Mouse (Mus musculus) CH12.LX (cell line): ENCODE measurements at regions not wholly inside any gene's neighbourhood (a gene's known extent, or its start where the extent isn't known, plus 50 kb on each side); places are given as distances from the start of the nearest gene placed in this dataset.

Experiments used
- DNase-seq: peaks from one replicate; pipeline ENCODE4 v3.0.0-alpha.2; 2013; ENCODE audit errors: extremely low read depth
- H3K27ac ChIP-seq: 2 replicates; pipeline ENCODE4 v1.5.1; 2012; ENCODE audit warnings: low read depth, mild to moderate bottlenecking, control low read depth, moderate library complexity; ENCODE audit not compliant: insufficient read depth
- H3K27me3 ChIP-seq: replicated peaks from 2 replicates; pipeline ENCODE3; 2012; ENCODE audit warnings: inconsistent platforms
- H3K36me3 ChIP-seq, 2 experiments: replicated peaks in 1 of 2; 2 replicates each; pipeline versions ENCODE3 to v1.6.1; 2012; ENCODE audit warnings: inconsistent platforms in 1 of 2, low read length in 1 of 2, mild to moderate bottlenecking in 1 of 2, mixed read lengths in 1 of 2, moderate library complexity in 1 of 2; ENCODE audit not compliant: control insufficient read depth in 1 of 2, insufficient read depth in 1 of 2
- H3K4me1 ChIP-seq, 2 experiments: 2 replicates each; pipeline ENCODE4 v1.6.1; 2012; ENCODE audit warnings: inconsistent platforms in 1 of 2, moderate library complexity in 1 of 2; ENCODE audit not compliant: insufficient read depth in 2 of 2, control insufficient read depth in 1 of 2
- H3K4me2 ChIP-seq: 2 replicates; pipeline ENCODE4 v1.6.1; 2012; ENCODE audit warnings: low read depth, mild to moderate bottlenecking, control low read depth; ENCODE audit not compliant: poor library complexity, insufficient read depth, severe bottlenecking
- H3K4me3 ChIP-seq, 3 experiments: fragments of 150-350 bp in 1 of 3; sonication (generic) in 1 of 3; replicated peaks in 1 of 3; 2 replicates each; pipeline versions ENCODE3 to v1.5.1; 2011 to 2012; ENCODE audit warnings: low read depth in 2 of 3, low read length in 2 of 3, mild to moderate bottlenecking in 2 of 3, moderate library complexity in 2 of 3, control low read depth in 1 of 3, improper control_type of control experiment in 1 of 3, inconsistent platforms in 1 of 3, mixed read lengths in 1 of 3; ENCODE audit not compliant: poor library complexity in 1 of 3
- H3K79me2 ChIP-seq: replicated peaks from 2 replicates; pipeline ENCODE4 v1.6.1; 2012; ENCODE audit warnings: mild to moderate bottlenecking, moderate library complexity; ENCODE audit not compliant: control insufficient read depth, poor library complexity, insufficient read depth, severe bottlenecking; ENCODE audit errors: extremely low read depth
- H3K9ac ChIP-seq: 2 replicates; pipeline ENCODE4 v1.6.1; 2012; ENCODE audit warnings: low read depth, mild to moderate bottlenecking, control low read depth, moderate library complexity; ENCODE audit not compliant: insufficient read depth
- H3K9me3 ChIP-seq: replicated peaks from 2 replicates; pipeline ENCODE3; 2012; ENCODE audit warnings: low read length, inconsistent platforms, mixed read lengths
- CHD2 ChIP-seq: IDR thresholded peaks from 2 replicates; pipeline ENCODE4 v1.6.1; 2011; ENCODE audit warnings: low read length, improper control_type of control experiment
- CTCF ChIP-seq, 2 experiments: IDR thresholded peaks in 1 of 2; conservative IDR thresholded peaks in 1 of 2; 2 replicates each; pipeline ENCODE4 v1.5.1; 2011 to 2012; ENCODE audit warnings: low read depth in 2 of 2, low read length in 2 of 2, improper control_type of control experiment in 1 of 2, inconsistent platforms in 1 of 2, mild to moderate bottlenecking in 1 of 2, moderate library complexity in 1 of 2
- E2F4 ChIP-seq: IDR thresholded peaks from 2 replicates; pipeline ENCODE4 v1.6.1; 2011; ENCODE audit warnings: low read depth, low read length, improper control_type of control experiment; ENCODE audit not compliant: insufficient replicate concordance
- ELF1 ChIP-seq: IDR thresholded peaks from 2 replicates; pipeline ENCODE4 v1.6.1; 2014; ENCODE audit warnings: low read depth, mild to moderate bottlenecking, inconsistent platforms, low read length, improper control_type of control experiment
- EP300 ChIP-seq: IDR thresholded peaks from 2 replicates; pipeline ENCODE4 v1.6.1; 2011; ENCODE audit warnings: low read length, improper control_type of control experiment
- ETS1 ChIP-seq: conservative IDR thresholded peaks from 2 replicates; pipeline ENCODE4 v1.6.1; 2012; ENCODE audit warnings: low read depth, mild to moderate bottlenecking, inconsistent platforms, low read length, improper control_type of control experiment, moderate library complexity
- GABPA ChIP-seq: IDR thresholded peaks from 2 replicates; pipeline ENCODE4 v1.6.1; 2012; ENCODE audit warnings: low read depth, low read length, improper control_type of control experiment, inconsistent platforms; ENCODE audit not compliant: insufficient replicate concordance
- IRF4 ChIP-seq: IDR thresholded peaks from 2 replicates; pipeline ENCODE4 v1.6.1; 2014; ENCODE audit warnings: low read depth, mild to moderate bottlenecking, inconsistent platforms, low read length, improper control_type of control experiment
- JUND ChIP-seq: conservative IDR thresholded peaks from 2 replicates; pipeline ENCODE4 v1.6.1; 2011; ENCODE audit warnings: low read depth, low read length, improper control_type of control experiment
- MAX ChIP-seq: IDR thresholded peaks from 2 replicates; pipeline ENCODE4 v1.6.1; 2011; ENCODE audit warnings: low read length, improper control_type of control experiment
- MAZ ChIP-seq: IDR thresholded peaks from 2 replicates; pipeline ENCODE4 v1.6.1; 2012; ENCODE audit warnings: low read depth, mild to moderate bottlenecking, inconsistent platforms, low read length, improper control_type of control experiment, moderate library complexity
- MXI1 ChIP-seq: IDR thresholded peaks from 2 replicates; pipeline ENCODE4 v1.6.1; 2011; ENCODE audit warnings: mild to moderate bottlenecking, low read depth, low read length, improper control_type of control experiment
- MYC ChIP-seq: IDR thresholded peaks from 2 replicates; pipeline ENCODE4 v1.6.1; 2011; ENCODE audit warnings: low read depth, mild to moderate bottlenecking, improper control_type of control experiment, low read length
- NELFE ChIP-seq: IDR thresholded peaks from 2 replicates; pipeline ENCODE4 v1.6.1; 2011; ENCODE audit warnings: low read depth, low read length, improper control_type of control experiment
- NRF1 ChIP-seq: IDR thresholded peaks from 2 replicates; pipeline ENCODE4 v1.6.1; 2014; ENCODE audit warnings: low read depth, mild to moderate bottlenecking, inconsistent platforms, low read length, improper control_type of control experiment, moderate library complexity
- PAX5 ChIP-seq: IDR thresholded peaks from 2 replicates; pipeline ENCODE4 v1.6.1; 2012; ENCODE audit warnings: low read length, inconsistent platforms, mixed read lengths
- POLR2A ChIP-seq: IDR thresholded peaks from 2 replicates; pipeline ENCODE4 v1.6.1; 2011; ENCODE audit warnings: low read depth, mild to moderate bottlenecking, improper control_type of control experiment, low read length
- RAD21 ChIP-seq: IDR thresholded peaks from 2 replicates; pipeline ENCODE4 v1.6.1; 2011; ENCODE audit warnings: low read depth, mild to moderate bottlenecking, low read length, improper control_type of control experiment, moderate library complexity
- SMC3 ChIP-seq: IDR thresholded peaks from 2 replicates; pipeline ENCODE4 v1.6.1; 2011; ENCODE audit warnings: low read depth, low read length, improper control_type of control experiment
- UBTF ChIP-seq: IDR thresholded peaks from 2 replicates; pipeline ENCODE4 v1.6.1; 2012; ENCODE audit warnings: low read depth, mild to moderate bottlenecking, inconsistent platforms, low read length, improper control_type of control experiment, moderate library complexity
- USF2 ChIP-seq: conservative IDR thresholded peaks from 2 replicates; pipeline ENCODE4 v1.6.1; 2011; ENCODE audit warnings: low read depth, low read length, improper control_type of control experiment
- ZMIZ1 ChIP-seq: IDR thresholded peaks from 2 replicates; pipeline ENCODE4 v1.6.1; 2012; ENCODE audit warnings: low read depth, mild to moderate bottlenecking, inconsistent platforms, low read length, improper control_type of control experiment
- dilution Hi-C: fragments of 300-500 bp; cut with MboI; formaldehyde crosslinking; loops from 2 replicates; pipeline ENCODE4 v1.14.3; 2020; ENCODE audit warnings: low sequenced_read_pairs; ENCODE audit not compliant: extremely low pct_unique_long_range_greater_than_20kb, extremely low pct_ligation_motif_present
- in situ Hi-C: fragments of 300-500 bp; cut with MboI; formaldehyde crosslinking; loops from 3 replicates; pipeline ENCODE4 v1.14.3; 2019; ENCODE audit warnings: low sequenced_read_pairs, low pct_ligation_motif_present, low pct_unique_long_range_greater_than_20kb, mixed read lengths

- peaks cover 0 to 4% of the 10 kb centered on the region in 2 experiments; a peak in 2 of 4 replicates for H3K4me1 ChIP-seq
- no peak overlapping the region for H3K4me2 ChIP-seq
- no peak for DNase-seq
- no peaks in the 10 kb centered on the region for H3K27me3 ChIP-seq
- H3K9me3 ChIP-seq: no peaks in the 10 kb centered on the region
- H3K36me3 ChIP-seq: no peaks in the 10 kb centered on the region
- no peak overlapping the region for H3K9ac ChIP-seq
- H3K27ac ChIP-seq: no peak overlapping the region
- no peak overlapping the region for H3K4me3 ChIP-seq
- in situ Hi-C loops (no loop called here), dilution Hi-C loops (no loop called here)
- TF ChIP-seq ELF1 (no peak), PAX5 (no peak), NRF1 (no peak), CHD2 (no peak), MAZ (no peak), MXI1 (no peak), UBTF (no peak), MYC (no peak)
- no peaks in the 10 kb centered on the region for H3K79me2 ChIP-seq
Measured at GRCm38 (mm10) chr17:75891564-75891963, 339.8 kb upstream of the Fam98a start.

GRCm38 (mm10) chr17:75877848-75878247, 326.1 kb upstream of the Fam98a start:
- Histone ChIP-seq H3K79me2 (no peaks in the 10 kb centered on the region), H3K27ac (no peak overlapping the region), H3K4me2 (no peak overlapping the region), H3K4me1 (peaks cover 0 to 19% of the 10 kb centered on the region in 2 experiments; a peak in 2 of 4 replicates), H3K9me3 (no peaks in the 10 kb centered on the region), H3K4me3 (no peak overlapping the region), H3K36me3 (no peaks in the 10 kb centered on the region), H3K27me3 (no peaks in the 10 kb centered on the region), H3K9ac (no peak overlapping the region)
- TF ChIP-seq RAD21: peak; percentile 73
- no peak for TF ChIP-seq ETS1
- peak; percentile 49 for TF ChIP-seq SMC3
- peak in 1 of 2 experiments; percentile 64; a peak in 2 of 4 replicates for TF ChIP-seq CTCF (conservative IDR thresholded peaks at IDR 0.05 in 1 of 2, IDR thresholded peaks at IDR 0.05 in 1 of 2; ENCODE audit: low read depth in 2 of 2, low read length in 2 of 2)
- no peak for TF ChIP-seq ZMIZ1
- in situ Hi-C loops: no loop called here
- dilution Hi-C loops: no loop called here
- peak; percentile 29 for DNase-seq

GRCm38 (mm10) chr17:75876895-75877294, 325.1 kb upstream of the Fam98a start:
- H3K9me3 ChIP-seq: no peaks in the 10 kb centered on the region
- TF ChIP-seq GABPA (no peak), ETS1 (no peak), MXI1 (no peak), NRF1 (no peak), JUND (no peak), ZMIZ1 (no peak), MAZ (no peak), MAX (no peak), POLR2A (no peak), CHD2 (no peak), USF2 (no peak), EP300 (no peak), E2F4 (no peak), IRF4 (no peak), CTCF (conservative IDR thresholded peaks at IDR 0.05 in 1 of 2, IDR thresholded peaks at IDR 0.05 in 1 of 2; ENCODE audit: low read depth in 2 of 2, low read length in 2 of 2) (no peak), ELF1 (no peak), NELFE (no peak), RAD21 (no peak)
- dilution Hi-C loops (no loop called here), in situ Hi-C loops (no loop called here)
- no peak overlapping the region for H3K9ac ChIP-seq
- H3K27me3 ChIP-seq: no peaks in the 10 kb centered on the region
- DNase-seq: no peak
- no peaks in the 10 kb centered on the region for H3K79me2 ChIP-seq
- no peak overlapping the region for H3K4me3 ChIP-seq
- no peak overlapping the region for H3K27ac ChIP-seq
- H3K4me1 ChIP-seq: peaks cover 0 to 19% of the 10 kb centered on the region in 2 experiments; a peak in 2 of 4 replicates
- no peaks in the 10 kb centered on the region for H3K36me3 ChIP-seq
- no peak overlapping the region for H3K4me2 ChIP-seq
